Mouse (Mus musculus): ENCODE results near the gene Tcf12. TPM values are rescaled to one million over a fixed set of nuclear protein-coding genes. Genes with fewer than 3 reads are reported as not detected.

Tcf12 gene
- polyA plus RNA-seq, 1 experiment from 2014 or later, result 103 TPM

DNA sequence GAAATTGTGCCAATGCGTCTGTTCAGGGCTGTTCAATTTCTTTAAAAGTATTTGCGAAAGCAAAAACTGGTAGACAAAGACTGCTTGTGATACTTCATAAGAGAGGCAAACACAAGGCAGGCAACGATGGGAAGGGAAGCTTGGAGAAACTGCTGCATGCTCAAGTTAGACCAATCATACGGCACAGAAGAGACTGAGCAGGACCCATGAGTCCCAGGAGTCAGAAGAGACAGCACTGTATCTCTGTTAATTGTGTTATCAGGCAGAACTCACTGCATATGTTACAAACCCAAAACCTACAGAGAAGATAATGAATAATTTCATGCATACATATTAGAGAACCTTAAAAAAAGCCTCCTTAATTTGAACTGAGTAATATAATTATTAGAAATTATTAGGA, 147.6 kb downstream of the Tcf12 start:
- no peak overlapping the region for H3K9ac ChIP-seq
- no peaks in the 10 kb centered on the region for H3K36me3 ChIP-seq (ENCODE audit: insufficient read depth)
- ATAC-seq (ENCODE audit: insufficient read depth) (no peak), DNase-seq (no peak)
- TF ChIP-seq CTCF (IDR thresholded peaks at IDR 0.05; ENCODE audit: low read depth), result no peak
- no peak overlapping the region for H3K4me2 ChIP-seq
- no peaks in the 10 kb centered on the region for H3K9me3 ChIP-seq (ENCODE audit: low read depth, low read length)
- H3K27ac ChIP-seq (ENCODE audit: low read depth), result no peak overlapping the region
- H3K4me1 ChIP-seq (ENCODE audit: insufficient read depth), result peaks cover 3% of the 10 kb centered on the region; the same call in 1 of the 2 replicates
- no peaks in the 10 kb centered on the region for H3K27me3 ChIP-seq (ENCODE audit: insufficient read depth, low read length)
- 81% methylated on average over 4 of the region's 4 CpGs for WGBS
- no peak overlapping the region for H3K4me3 ChIP-seq (ENCODE audit: low read depth, low read length)

- ATAC-seq (ENCODE audit: insufficient read depth), result no peak
- Histone ChIP-seq H3K9ac (no peak overlapping the region), H3K4me2 (no peak overlapping the region), H3K4me1 (ENCODE audit: insufficient read depth) (peaks cover 3% of the 10 kb centered on the region; the same call in 1 of the 2 replicates), H3K27me3 (ENCODE audit: insufficient read depth, low read length) (no peaks in the 10 kb centered on the region), H3K36me3 (ENCODE audit: insufficient read depth) (0 out of 2 replicates have a peak, but pooled peaks cover 3% of the 10 kb centered on the region), H3K27ac (ENCODE audit: low read depth) (no peak overlapping the region), H3K9me3 (ENCODE audit: low read depth, low read length) (no peaks in the 10 kb centered on the region), H3K4me3 (ENCODE audit: low read depth, low read length) (no peak overlapping the region)
- TF ChIP-seq CTCF (IDR thresholded peaks at IDR 0.05; ENCODE audit: low read depth), result peak; percentile 37; the same call in 1 of the 2 replicates
- DNase-seq, result peak; percentile 67
Observed at GRCm38 (mm10) chr9:71960026-71960396, 151.7 kb downstream of the Tcf12 start.

- TF ChIP-seq CTCF (IDR thresholded peaks at IDR 0.05; ENCODE audit: low read depth), result no peak
- Histone ChIP-seq H3K4me1 (ENCODE audit: insufficient read depth) (peaks cover 3% of the 10 kb centered on the region; the same call in 1 of the 2 replicates), H3K4me3 (ENCODE audit: low read depth, low read length) (no peak overlapping the region), H3K27ac (ENCODE audit: low read depth) (no peak overlapping the region), H3K4me2 (no peak overlapping the region), H3K27me3 (ENCODE audit: insufficient read depth, low read length) (no peaks in the 10 kb centered on the region), H3K36me3 (ENCODE audit: insufficient read depth) (0 out of 2 replicates have a peak, but pooled peaks cover 3% of the 10 kb centered on the region), H3K9me3 (ENCODE audit: low read depth, low read length) (no peaks in the 10 kb centered on the region), H3K9ac (no peak overlapping the region)
- ATAC-seq (ENCODE audit: insufficient read depth) (peak; percentile 71), DNase-seq (peak; percentile 70)
- 55% methylated on average over 11 of the region's 11 CpGs for WGBS
Observed at GRCm38 (mm10) chr9:71959259-71960025, 152.2 kb downstream of the Tcf12 start.

GRCm38 (mm10) chr9:71953217-71953616, 158.5 kb downstream of the Tcf12 start:
- Histone ChIP-seq H3K4me3 (ENCODE audit: low read depth, low read length) (no peak overlapping the region), H3K4me1 (ENCODE audit: insufficient read depth) (peaks cover 24% of the 10 kb centered on the region), H3K36me3 (ENCODE audit: insufficient read depth) (0 out of 2 replicates have a peak, but pooled peaks cover 3% of the 10 kb centered on the region), H3K9me3 (ENCODE audit: low read depth, low read length) (no peaks in the 10 kb centered on the region), H3K9ac (no peak overlapping the region), H3K27me3 (ENCODE audit: insufficient read depth, low read length) (no peaks in the 10 kb centered on the region), H3K4me2 (no peak overlapping the region), H3K27ac (ENCODE audit: low read depth) (no peak overlapping the region)
- TF ChIP-seq CTCF (IDR thresholded peaks at IDR 0.05; ENCODE audit: low read depth), result no peak
- no peak for DNase-seq
- 71% methylated on average over 2 of the region's 2 CpGs for WGBS
- no peak for ATAC-seq (ENCODE audit: insufficient read depth)

DNA sequence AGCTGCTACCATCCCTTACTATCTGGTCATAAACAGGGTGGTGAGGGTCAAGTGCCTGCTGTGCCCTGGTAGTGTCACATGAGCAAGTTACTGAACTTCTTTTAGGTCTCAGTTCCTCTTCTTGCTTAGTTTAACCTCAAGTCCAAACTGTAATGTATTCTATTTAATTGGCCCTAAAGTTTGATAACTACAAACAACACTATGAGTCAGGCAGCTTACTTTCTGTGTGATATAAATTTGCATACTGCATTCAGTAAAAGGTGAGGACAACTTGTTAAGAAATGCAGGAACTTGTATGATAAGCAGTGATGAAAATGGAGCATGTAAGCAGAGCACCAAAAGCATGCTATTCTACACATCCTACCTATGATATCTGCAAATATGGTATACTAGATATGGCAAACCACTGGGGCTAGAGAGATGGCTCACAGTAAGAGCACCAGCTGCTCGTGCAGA, 159.0 kb downstream of the Tcf12 start:
- no peak for ATAC-seq (ENCODE audit: insufficient read depth)
- H3K4me2 ChIP-seq, result no peak overlapping the region

GRCm38 (mm10) chr9:71951926-71952325, 159.7 kb downstream of the Tcf12 start:
- Histone ChIP-seq H3K36me3 (ENCODE audit: insufficient read depth) (peaks cover 6% of the 10 kb centered on the region; the same call in 1 of the 2 replicates), H3K27ac (ENCODE audit: low read depth) (no peak overlapping the region), H3K27me3 (ENCODE audit: insufficient read depth, low read length) (no peaks in the 10 kb centered on the region), H3K9me3 (ENCODE audit: low read depth, low read length) (no peaks in the 10 kb centered on the region), H3K4me2 (no peak overlapping the region), H3K4me3 (ENCODE audit: low read depth, low read length) (no peak overlapping the region), H3K9ac (no peak overlapping the region), H3K4me1 (ENCODE audit: insufficient read depth) (peaks cover 24% of the 10 kb centered on the region)
- DNase-seq, result no peak
- WGBS, result 44% methylated on average over 2 of the region's 2 CpGs
- no peak for ATAC-seq (ENCODE audit: insufficient read depth)
- no peak for TF ChIP-seq CTCF (IDR thresholded peaks at IDR 0.05; ENCODE audit: low read depth)

More for the DNA sequence above, 159.0 kb downstream of the Tcf12 start:
- H3K9ac ChIP-seq, result no peak overlapping the region
- WGBS, result 93% methylated on average over 1 of the region's 1 CpGs
- H3K27me3 ChIP-seq (ENCODE audit: insufficient read depth, low read length), result no peaks in the 10 kb centered on the region
- no peak overlapping the region for H3K4me3 ChIP-seq (ENCODE audit: low read depth, low read length)
- peaks cover 5% of the 10 kb centered on the region; the same call in 1 of the 2 replicates for H3K36me3 ChIP-seq (ENCODE audit: insufficient read depth)
- DNase-seq, result no peak
- no peak for TF ChIP-seq CTCF (IDR thresholded peaks at IDR 0.05; ENCODE audit: low read depth)
- H3K4me1 ChIP-seq (ENCODE audit: insufficient read depth), result peaks cover 24% of the 10 kb centered on the region
- no peaks in the 10 kb centered on the region for H3K9me3 ChIP-seq (ENCODE audit: low read depth, low read length)
- H3K27ac ChIP-seq (ENCODE audit: low read depth), result no peak overlapping the region

- TF ChIP-seq CTCF (IDR thresholded peaks at IDR 0.05; ENCODE audit: low read depth), result no peak
- no peak for ATAC-seq (ENCODE audit: insufficient read depth)
- Histone ChIP-seq H3K4me2 (no peak overlapping the region), H3K27ac (ENCODE audit: low read depth) (no peak overlapping the region), H3K27me3 (ENCODE audit: insufficient read depth, low read length) (no peaks in the 10 kb centered on the region), H3K4me3 (ENCODE audit: low read depth, low read length) (no peak overlapping the region), H3K4me1 (ENCODE audit: insufficient read depth) (peaks cover 24% of the 10 kb centered on the region), H3K9me3 (ENCODE audit: low read depth, low read length) (no peaks in the 10 kb centered on the region), H3K9ac (no peak overlapping the region), H3K36me3 (ENCODE audit: insufficient read depth) (peaks cover 6% of the 10 kb centered on the region; the same call in 1 of the 2 replicates)
- no peak for DNase-seq
- 60% methylated on average over 4 of the region's 4 CpGs for WGBS
Observed at GRCm38 (mm10) chr9:71951341-71951740, 160.3 kb downstream of the Tcf12 start.

Data from lung, embryonic 14.5 days (tissue).